Mouse (Mus musculus) cortical plate, adult 2 months (tissue): ENCODE measurements around the gene Frmpd2.

Source experiments
- CTCF ChIP-seq: fragments of 200-500 bp; IDR thresholded peaks from 2 replicates; pipeline ENCODE4 v1.5.1; 2011; ENCODE audit warnings: mild to moderate bottlenecking, control low read depth, low read length; ENCODE audit not compliant: insufficient read depth; ENCODE audit errors: extremely low read depth
- POLR2A ChIP-seq: fragments of 200-500 bp; IDR thresholded peaks from 2 replicates; pipeline ENCODE4 v1.6.1; 2011; ENCODE audit warnings: mild to moderate bottlenecking, low read length, control low read depth; ENCODE audit not compliant: insufficient read depth; ENCODE audit errors: extremely low read depth

GRCm38 (mm10) chr14:33476094-33476760 lies 4.7 kb downstream of the Frmpd2 start:
- TF ChIP-seq POLR2A, result no peak
- TF ChIP-seq CTCF, result no peak
